Mouse (Mus musculus): Measurements from ENCODE around the gene Olfr51.
"Not testable (repeated sequence)": the region's sequence is repeated elsewhere in the genome, so short reads cannot be mapped to it uniquely, and the experiment has no call there.

The Olfr51 gene

GRCm38 (mm10) chr11:51003296-51003695 is at the start of gene Olfr51:
Gene Olfr51, plus strand, starts transcription at chr11:51003596.
- in situ Hi-C loops (cut with MboI, MseI): no loop called here

DNA sequence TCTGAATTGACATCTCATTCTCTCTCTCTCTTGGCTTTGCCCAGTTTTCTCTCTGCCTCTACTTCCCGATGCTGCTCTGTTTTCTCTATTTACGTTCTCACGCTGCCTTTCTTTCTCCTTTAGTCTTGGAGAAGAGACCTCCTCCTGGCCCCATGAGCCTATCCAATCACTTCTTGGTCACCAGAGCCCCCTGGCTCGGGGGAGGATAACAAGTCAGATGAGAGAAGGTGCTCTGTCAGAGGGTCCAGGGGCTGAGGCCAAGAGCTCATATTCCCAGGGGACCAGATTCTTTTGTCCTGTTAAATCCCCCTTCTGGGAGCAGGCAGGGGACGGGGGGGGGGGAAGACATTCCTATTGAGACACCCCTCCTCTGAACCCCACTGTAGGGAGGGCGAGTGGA is 49.7 kb upstream of the Olfr51 start, which contains the start of gene Prop1:
Gene Prop1 (minus strand): TSS at position 101 of the 400 bp plus-strand sequence.
- in situ Hi-C loops (cut with MboI, MseI): no loop called here

- in situ Hi-C loops (cut with MboI, MseI): no loop called here
Observed at GRCm38 (mm10) chr11:50964886-50965285, 38.5 kb upstream of the Olfr51 start.

DNA sequence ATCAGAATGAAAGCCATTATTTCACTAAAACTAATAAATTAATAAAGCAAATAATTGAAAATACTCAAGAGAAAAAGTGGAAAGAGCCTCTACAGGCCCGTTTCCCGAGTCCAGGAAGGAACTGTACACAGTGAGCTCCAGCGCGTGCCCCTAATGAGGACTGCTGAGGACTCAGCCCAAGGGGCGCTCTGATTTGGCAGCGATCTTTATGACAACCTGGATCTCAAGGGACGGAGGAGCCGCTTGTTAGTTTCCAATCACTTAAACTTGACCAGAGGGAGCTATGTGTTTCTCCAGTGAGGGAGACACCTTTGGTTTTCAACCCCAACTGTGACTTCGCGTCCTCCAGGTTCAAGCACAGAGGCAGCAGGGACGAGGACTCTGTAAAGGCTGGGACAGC is 37.2 kb upstream of the Olfr51 start, which contains the start of gene Olfr1378:
Gene Olfr1378 (plus strand): TSS at position 301 of the 400 bp plus-strand sequence.
- in situ Hi-C loops (cut with MboI, MseI): no loop called here

DNA sequence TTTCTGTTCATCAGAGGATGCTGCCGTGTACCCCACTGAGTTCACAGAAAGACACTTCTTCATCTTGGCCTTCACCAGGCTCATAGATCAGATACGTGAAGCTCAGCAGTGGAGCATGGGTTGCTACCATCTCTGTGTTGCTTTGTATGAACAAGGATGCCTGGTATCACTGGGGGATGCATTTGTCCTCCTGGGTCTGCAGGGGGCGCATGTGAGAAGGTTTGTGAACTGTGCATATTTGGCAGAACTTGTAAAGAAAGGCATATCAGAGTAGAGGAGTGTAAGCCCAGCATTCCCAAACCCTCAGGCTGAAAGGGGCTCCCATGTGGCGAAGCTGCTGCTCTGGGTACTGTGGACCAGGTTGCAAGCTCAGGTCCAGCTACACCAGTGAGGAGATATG is 26.2 kb upstream of the Olfr51 start:
- in situ Hi-C loops (cut with MboI, MseI): no loop called here

DNA sequence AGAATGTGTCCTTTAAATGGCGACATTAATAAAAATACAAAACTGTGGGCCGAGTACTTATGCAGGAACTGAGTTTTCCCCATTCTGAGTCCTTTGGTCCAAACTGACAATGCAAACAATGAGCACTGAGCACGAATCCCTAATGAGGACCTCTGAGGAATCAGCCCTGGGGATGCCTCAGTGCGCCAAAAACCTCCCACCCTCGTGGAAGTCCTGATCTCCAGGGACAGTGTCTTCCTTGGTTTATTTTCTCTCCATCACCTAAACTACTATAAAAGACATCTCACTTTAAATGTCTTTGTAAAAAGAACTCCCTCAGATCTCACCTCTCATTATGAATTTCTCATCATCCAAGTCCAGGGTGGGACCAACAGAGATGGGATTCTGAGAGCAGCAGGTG is 21.7 kb upstream of the Olfr51 start, which contains the start of gene Olfr1377:
Gene Olfr1377 (plus strand): TSS at position 301 of the 400 bp plus-strand sequence.
- in situ Hi-C loops (cut with MboI, MseI): no loop called here

DNA sequence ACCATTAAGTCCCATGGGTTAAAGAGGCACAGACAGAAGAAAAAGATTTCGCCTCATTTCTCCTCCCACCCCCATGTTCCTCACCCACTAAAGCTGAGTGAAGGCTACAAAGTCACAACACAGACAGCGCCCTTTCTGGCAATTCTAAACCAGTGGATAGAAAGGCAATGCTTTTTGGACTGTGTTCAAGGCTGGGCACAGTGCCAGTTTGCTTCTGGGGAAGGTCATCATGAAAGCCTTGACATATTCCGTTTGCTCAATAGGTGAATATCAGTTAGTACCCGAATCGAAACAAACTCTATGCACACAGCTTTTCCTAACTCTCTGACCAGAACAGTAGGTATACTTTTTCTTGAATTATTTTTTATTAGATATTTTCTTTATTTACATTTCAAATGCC is 8.4 kb downstream of the Olfr51 start:
- in situ Hi-C loops (cut with MboI, MseI): no loop called here

- in situ Hi-C loops (cut with MboI, MseI): no loop called here
Observed at GRCm38 (mm10) chr11:51013936-51014335, 10.5 kb downstream of the Olfr51 start, which contains the start of gene Olfr54. Gene Olfr54, plus strand, starts transcription at chr11:51014236.

- in situ Hi-C loops (cut with MboI, MseI): no loop called here
Observed at GRCm38 (mm10) chr11:51016341-51016740, 12.9 kb downstream of the Olfr51 start.

DNA sequence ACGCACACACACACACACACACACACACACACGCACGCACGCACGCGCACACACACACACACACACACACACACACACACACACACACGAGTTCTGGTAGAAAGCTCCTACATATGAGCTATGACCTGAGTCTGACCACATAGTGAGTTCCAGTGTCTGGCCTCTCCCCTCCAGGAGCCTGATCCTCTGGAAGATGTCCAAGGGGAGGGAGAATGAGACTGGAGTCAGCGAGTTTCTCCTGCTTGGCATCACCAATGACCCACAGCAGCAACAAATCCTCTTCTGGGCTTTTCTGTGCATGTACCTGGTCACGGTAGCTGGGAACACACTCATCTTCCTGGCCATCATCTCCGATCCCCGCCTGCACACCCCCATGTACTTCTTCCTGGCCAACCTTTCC is 23.4 kb downstream of the Olfr51 start:
- in situ Hi-C loops (cut with MboI, MseI): not testable (repeated sequence)

DNA sequence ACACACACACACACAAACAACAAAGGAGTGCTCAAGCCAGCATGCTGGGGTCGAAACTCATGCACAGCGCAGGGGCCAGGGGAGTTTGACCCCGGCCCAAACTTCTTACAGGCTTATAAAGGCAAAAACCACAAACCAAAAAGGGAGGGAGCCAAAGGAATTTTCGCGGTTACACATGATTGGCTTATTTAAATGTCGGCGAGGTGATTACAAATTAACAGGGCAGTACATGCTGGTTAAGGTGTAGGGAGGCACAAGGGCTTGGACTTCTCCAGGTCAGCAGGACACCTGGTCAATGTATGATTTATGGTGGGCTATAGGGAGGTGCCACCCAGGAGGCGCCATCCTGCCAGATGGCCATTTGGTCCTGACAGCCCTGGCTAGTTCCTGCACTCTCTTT is 26.0 kb downstream of the Olfr51 start:
- in situ Hi-C loops (cut with MboI, MseI): not testable (repeated sequence)

DNA sequence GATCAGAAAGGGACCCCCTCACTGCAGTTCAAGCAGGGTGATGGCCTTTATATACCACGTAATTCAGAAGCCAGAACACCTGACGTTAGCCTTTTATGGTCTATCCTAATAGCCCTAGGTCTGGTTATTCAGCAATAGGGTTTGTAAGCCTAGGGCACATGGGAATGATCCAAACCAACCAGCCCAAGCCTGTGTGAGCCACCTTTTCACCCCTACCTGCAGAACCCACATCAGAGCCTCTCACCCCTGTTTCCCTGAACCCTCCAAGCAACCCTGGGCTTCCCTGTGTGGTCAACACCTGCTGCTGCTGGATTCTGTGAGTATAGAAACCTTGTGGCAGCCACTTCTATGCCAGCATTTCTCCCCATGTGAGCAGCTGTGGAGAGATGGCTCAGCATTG is 26.8 kb downstream of the Olfr51 start:
- in situ Hi-C loops (cut with MboI, MseI): loop anchor here (5.0 kb wide), 1 partner anchor 88 kb away; the partner anchor contains the start of gene 4933414I15Rik

DNA sequence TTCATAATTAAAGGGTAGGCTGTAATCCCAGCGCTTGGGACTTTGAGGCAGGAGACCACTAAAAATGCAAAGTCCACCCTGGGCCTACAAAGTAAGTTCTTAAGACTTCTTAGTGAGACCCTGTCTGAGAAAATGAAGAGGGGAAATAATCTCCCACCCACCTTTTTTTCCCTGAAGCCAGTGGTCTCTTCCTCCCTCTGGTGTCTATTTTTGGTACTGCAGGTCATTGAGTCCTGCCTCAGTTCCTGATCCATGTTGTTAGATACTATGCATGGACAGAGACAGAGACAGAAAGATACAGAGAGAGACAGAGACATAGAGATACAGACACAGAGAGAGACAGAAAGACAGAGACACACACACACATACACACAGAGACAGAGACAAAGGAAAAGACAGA is 29.5 kb downstream of the Olfr51 start:
- in situ Hi-C loops (cut with MboI, MseI): loop anchor here (5.0 kb wide), 1 partner anchor 91 kb away; the partner anchor contains the start of gene 4933414I15Rik

- in situ Hi-C loops (cut with MboI, MseI): loop anchor here (5.0 kb wide), 1 partner anchor 92 kb away; the partner anchor contains the start of gene 4933414I15Rik
Observed at GRCm38 (mm10) chr11:51034141-51034540, 30.7 kb downstream of the Olfr51 start.

DNA sequence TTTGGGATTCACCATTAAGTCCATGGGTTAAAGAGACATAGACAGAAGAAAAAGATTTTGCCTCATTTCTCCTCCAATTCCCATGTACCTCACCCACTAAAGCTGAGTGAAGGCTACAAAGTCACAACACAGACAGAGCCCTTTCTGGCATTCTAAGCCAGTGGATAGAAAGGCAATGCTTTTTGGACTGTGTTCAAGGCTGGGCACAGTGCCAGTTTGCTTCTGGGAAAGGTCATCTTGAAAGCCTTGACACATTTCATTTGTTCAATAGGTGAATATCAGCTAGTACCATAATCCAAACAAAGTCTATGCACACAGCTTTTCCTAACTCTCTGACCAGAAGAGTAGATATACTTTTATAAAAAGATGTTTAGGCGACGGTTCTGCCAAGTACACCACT is 32.6 kb downstream of the Olfr51 start:
- in situ Hi-C loops (cut with MboI, MseI): no loop called here

DNA sequence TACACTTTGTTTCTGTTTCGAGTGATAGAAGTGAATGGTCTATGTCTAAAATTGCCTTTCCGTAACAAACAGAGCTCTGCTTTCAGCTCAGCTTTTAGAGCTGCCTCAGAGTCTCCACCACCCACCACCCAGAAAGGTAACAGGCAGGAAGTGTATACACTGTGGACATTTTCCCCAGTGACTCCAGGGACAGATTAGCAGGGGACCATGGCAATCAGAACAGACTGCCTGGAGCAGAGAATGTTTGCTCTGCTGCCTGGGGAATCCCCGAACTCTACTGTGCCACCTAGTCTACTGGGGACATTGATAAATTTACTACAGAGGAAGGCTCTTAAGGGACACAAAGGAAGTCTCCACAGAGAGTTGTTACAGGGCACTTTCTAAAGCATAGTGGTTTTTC is 41.4 kb downstream of the Olfr51 start:
- in situ Hi-C loops (cut with MboI, MseI): not testable (repeated sequence)

GRCm38 (mm10) chr11:51047809-51048208 is 44.4 kb downstream of the Olfr51 start, which contains the start of gene Olfr1375:
Gene Olfr1375, plus strand, starts transcription at chr11:51048109.
- in situ Hi-C loops (cut with MboI, MseI): not testable (repeated sequence)

DNA sequence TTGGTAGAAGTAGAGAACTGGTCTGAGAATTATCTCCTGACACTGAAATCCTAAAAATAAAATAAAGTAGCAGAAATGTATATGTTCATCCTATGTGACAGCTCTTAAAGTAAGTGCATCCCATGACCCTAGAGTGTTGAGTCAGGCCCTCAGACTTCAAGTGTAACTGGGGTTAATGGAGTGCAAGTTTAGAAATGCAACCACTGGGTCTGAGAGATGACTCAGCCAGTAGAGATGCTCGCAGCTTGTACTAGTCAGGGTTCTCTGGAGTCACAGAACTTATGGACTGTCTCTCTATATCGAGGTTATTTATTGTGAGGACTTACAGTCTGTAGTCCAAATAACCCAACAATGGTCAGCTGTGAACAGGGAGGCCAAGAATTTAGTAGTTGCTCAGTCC is 48.3 kb downstream of the Olfr51 start:
- in situ Hi-C loops (cut with MboI, MseI): no loop called here

GRCm38 (mm10) chr11:51053230-51053629 is 49.8 kb downstream of the Olfr51 start:
- in situ Hi-C loops (cut with MboI, MseI): no loop called here

DNA sequence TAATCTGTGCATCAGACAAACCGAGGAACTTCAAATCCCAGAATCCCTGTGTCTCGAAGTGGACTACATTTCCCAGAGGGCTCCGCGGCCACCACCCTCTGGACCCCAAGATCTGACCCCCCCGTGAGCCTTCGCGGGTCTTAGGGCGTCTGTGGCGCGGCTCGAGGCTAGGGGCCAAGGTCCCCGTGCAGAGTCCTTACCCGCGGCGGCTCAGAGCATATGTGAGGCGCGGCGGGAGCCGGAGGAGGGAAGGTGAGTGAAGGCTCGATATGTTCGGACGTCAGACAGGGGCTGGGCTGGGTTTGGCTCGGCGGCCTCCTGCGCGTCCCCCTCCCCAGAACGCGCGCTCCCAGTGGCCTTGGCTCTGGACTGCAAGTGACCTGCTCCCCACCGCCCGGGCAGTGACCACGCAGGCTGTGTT is 55.8 kb downstream of the Olfr51 start, which contains the start of gene Zfp354a:
Gene Zfp354a (plus strand): TSS at position 107 of the 421 bp plus-strand sequence.
- in situ Hi-C loops (cut with MboI, MseI): no loop called here

Measured in regulatory T cell (primary cell).